ENCODE assay signal across 8 mouse cellular contexts in genomic region chr10:75860746-75861145, GRCm38 (mm10). TPM values are rescaled to one million over a fixed set of nuclear protein-coding genes. Genes with fewer than 3 reads are reported as not detected.
DNase-seq lines count a peak whose midpoint lies in the region; ATAC-seq and TF ChIP-seq lines count a peak whose summit lies in the region.

No protein-coding gene starts in this region.

- in situ Hi-C loops in ES-E14 (cut with MboI; ENCODE audit: low sequenced_read_pairs in 2 of 2, unreplicated experiment in 2 of 2), result no loop called here

- DNase-seq in embryo, embryonic 11 days, result peak; percentile 29
- no peak for DNase-seq in embryo, embryonic 10 days (ENCODE audit: low spot score)
- DNase-seq in ES-E14 (ENCODE audit: low read depth, low spot score), result no peak
- no peak for DNase-seq in thymus, adult 2 months

- ATAC-seq in forebrain, embryonic 12.5 days (ENCODE audit: low FRiP score), result no peak
- no peak for ATAC-seq in intestine, embryonic 16.5 days
- ATAC-seq in neural tube, embryonic 13.5 days (ENCODE audit: low read depth), result no peak
- ATAC-seq in monocyte, adult 5-6 weeks (replicated peaks; ENCODE audit: insufficient number of reproducible peaks, low FRiP score, low TSS enrichment, poor library complexity, severe bottlenecking), result no peak

- TF ChIP-seq POLR2A in thymus, adult 2 months (IDR thresholded peaks at IDR 0.05; ENCODE audit: control insufficient read depth, extremely low read depth, insufficient read depth, low read length, poor library complexity), result no peak

- WGBS in forebrain, embryonic 12.5 days, result 31% methylated on average over 7 of the region's 7 CpGs
- WGBS in intestine, embryonic 16.5 days, result 43% methylated on average over 7 of the region's 7 CpGs
- WGBS in neural tube, embryonic 13.5 days, result 34% methylated on average over 7 of the region's 7 CpGs
- 78% methylated on average over 7 of the region's 7 CpGs for WGBS in thymus, adult 2 months

- H3K4me2 ChIP-seq in forebrain, embryonic 12.5 days, result peak overlapping the region; percentile 76
- H3K4me2 ChIP-seq in intestine, embryonic 16.5 days (ENCODE audit: low read depth, low read length), result no peak overlapping the region
- peak overlapping the region; percentile 71 for H3K4me2 ChIP-seq in neural tube, embryonic 13.5 days

- peak overlapping the region; percentile 52 for H3K9ac ChIP-seq in ES-E14 (ENCODE audit: insufficient read depth, low read depth, low read length, poor library complexity, severe bottlenecking)
- H3K9ac ChIP-seq in forebrain, embryonic 12.5 days, result peak overlapping the region; percentile 8; the same call in 1 of the 2 replicates
- H3K9ac ChIP-seq in intestine, embryonic 16.5 days (ENCODE audit: low read depth, low read length), result peak overlapping the region; percentile 87; the same call in 1 of the 2 replicates
- H3K9ac ChIP-seq in neural tube, embryonic 13.5 days, result peak overlapping the region; percentile 93; the same call in 1 of the 2 replicates

- no peaks in the 10 kb centered on the region for H3K9me3 ChIP-seq in ES-E14 (ENCODE audit: control insufficient read depth, insufficient read depth, low read depth, low read length)
- no peaks in the 10 kb centered on the region for H3K9me3 ChIP-seq in forebrain, embryonic 12.5 days
- no peaks in the 10 kb centered on the region for H3K9me3 ChIP-seq in intestine, embryonic 16.5 days (ENCODE audit: control insufficient read depth, low read length)
- H3K9me3 ChIP-seq in neural tube, embryonic 13.5 days, result no peaks in the 10 kb centered on the region

- no peak for TF ChIP-seq CTCF in thymus, adult 2 months (IDR thresholded peaks at IDR 0.05; ENCODE audit: borderline replicate concordance, control insufficient read depth, extremely low read depth, insufficient read depth, low read length, poor library complexity)

- peak overlapping the region; percentile 61; the same call in 1 of the 2 replicates for H3K27ac ChIP-seq in ES-E14 (ENCODE audit: insufficient read depth, low read depth, low read length, poor library complexity, severe bottlenecking)
- H3K27ac ChIP-seq in forebrain, embryonic 12.5 days, result peak overlapping the region; percentile 94
- H3K27ac ChIP-seq in intestine, embryonic 16.5 days (ENCODE audit: low read length), result peak overlapping the region; percentile 40
- peak overlapping the region; percentile 97 for H3K27ac ChIP-seq in neural tube, embryonic 13.5 days (replicated peaks)
- no peak overlapping the region for H3K27ac ChIP-seq in thymus, adult 2 months (ENCODE audit: control insufficient read depth, insufficient read depth, low read length)

- 0 out of 4 replicates have a peak overlapping the region, but pooled peaks of 1 of the 2 experiments have one; percentile 89 for H3K4me3 ChIP-seq in ES-E14 (ENCODE audit: insufficient read depth in 1 of 2, low read depth in 1 of 2, low read length in 2 of 2, poor library complexity in 1 of 2, severe bottlenecking in 1 of 2)
- peak overlapping the region; percentile 80; the same call in 1 of the 2 replicates for H3K4me3 ChIP-seq in forebrain, embryonic 12.5 days (replicated peaks)
- no peak overlapping the region for H3K4me3 ChIP-seq in intestine, embryonic 16.5 days (ENCODE audit: low read length)
- H3K4me3 ChIP-seq in neural tube, embryonic 13.5 days, result peak overlapping the region; percentile 79; the same call in 1 of the 2 replicates
- H3K4me3 ChIP-seq in thymus, adult 2 months (ENCODE audit: control insufficient read depth, insufficient read depth, low read length), result no peak overlapping the region

- H3K4me1 ChIP-seq in ES-E14 (ENCODE audit: control insufficient read depth in 2 of 2, insufficient read depth in 2 of 2, low read length in 2 of 2, poor library complexity in 1 of 2), result peaks cover 4 to 22% of the 10 kb centered on the region in 2 experiments; a peak in 3 of 4 replicates
- H3K4me1 ChIP-seq in forebrain, embryonic 12.5 days, result peaks cover 35% of the 10 kb centered on the region
- H3K4me1 ChIP-seq in intestine, embryonic 16.5 days (ENCODE audit: control insufficient read depth, insufficient read depth, low read length), result peaks cover 23% of the 10 kb centered on the region
- peaks cover 36% of the 10 kb centered on the region for H3K4me1 ChIP-seq in neural tube, embryonic 13.5 days (replicated peaks)
- peaks cover 10% of the 10 kb centered on the region for H3K4me1 ChIP-seq in thymus, adult 2 months (replicated peaks; ENCODE audit: control insufficient read depth, insufficient read depth, low read length)

- H3K27me3 ChIP-seq in forebrain, embryonic 12.5 days, result no peaks in the 10 kb centered on the region
- H3K27me3 ChIP-seq in intestine, embryonic 16.5 days (replicated peaks; ENCODE audit: control insufficient read depth, insufficient read depth, low read length), result no peaks in the 10 kb centered on the region
- H3K27me3 ChIP-seq in neural tube, embryonic 13.5 days, result no peaks in the 10 kb centered on the region
- no peaks in the 10 kb centered on the region for H3K27me3 ChIP-seq in thymus, adult 2 months (ENCODE audit: control insufficient read depth, insufficient read depth, low read length)

- H3K36me3 ChIP-seq in ES-E14 (ENCODE audit: control insufficient read depth, insufficient read depth, low read length, poor library complexity, severe bottlenecking), result peaks cover 30% of the 10 kb centered on the region
- peaks cover 20% of the 10 kb centered on the region for H3K36me3 ChIP-seq in forebrain, embryonic 12.5 days (replicated peaks)
- H3K36me3 ChIP-seq in intestine, embryonic 16.5 days (ENCODE audit: control insufficient read depth, insufficient read depth, low read length), result no peaks in the 10 kb centered on the region; the same call in 1 of the 2 replicates
- H3K36me3 ChIP-seq in neural tube, embryonic 13.5 days, result peaks cover 20% of the 10 kb centered on the region
- H3K36me3 ChIP-seq in thymus, adult 2 months (ENCODE audit: control insufficient read depth, insufficient read depth, low read length), result no peaks in the 10 kb centered on the region

TF ChIP-seq in ES-E14, 5 proteins besides CTCF, POLR2A, EP300 and RAD21:
- no peak for TF ChIP-seq ZC3H11A (IDR thresholded peaks at IDR 0.05; ENCODE audit: borderline replicate concordance, low read depth, low read length)
- no peak for TF ChIP-seq MAFK (IDR thresholded peaks at IDR 0.05; ENCODE audit: insufficient read depth, low read depth, low read length)
- no peak for TF ChIP-seq CHD2 (IDR thresholded peaks at IDR 0.05; ENCODE audit: low read depth, low read length)
- TF ChIP-seq ZNF384 (IDR thresholded peaks at IDR 0.05; ENCODE audit: low read depth, low read length), result no peak
- TF ChIP-seq HCFC1 (IDR thresholded peaks at IDR 0.05; ENCODE audit: borderline replicate concordance, insufficient read depth, low read length), result no peak

RNA-seq across cellular contexts. Expression of gene Mif, which starts 0.7 kb away (rescaled TPM):
- total RNA-seq in ES-E14 (2012; rRNA removed), result 1,434 and 2,185 TPM in 2 replicates
- polyA plus RNA-seq in forebrain, embryonic 12.5 days (2016; fragmentation: Nextera tagmentation; extraction: Ambion mirVana), result 1,649 and 1,743 TPM in 2 replicates
- 1,982 and 2,201 TPM in 2 replicates for polyA plus RNA-seq in intestine, embryonic 16.5 days (2015; fragmentation: Nextera tagmentation; extraction: Ambion mirVana)
- 1,679 and 1,725 TPM in 2 replicates for polyA plus RNA-seq in neural tube, embryonic 13.5 days (2015; fragmentation: Nextera tagmentation; extraction: Ambion mirVana)
- 1,833 and 2,007 TPM in 2 replicates for polyA plus RNA-seq in thymus, adult 2 months (2012; rRNA removed)
- total RNA-seq in monocyte, adult 5-6 weeks (2017), result 37.4 to 54.1 TPM (median 41.4 TPM) in 3 replicates

RNA-seq across cellular contexts. Expression of gene Gstt2, which starts 23.5 kb away (rescaled TPM):
- 17.8 and 35.8 TPM in 2 replicates for total RNA-seq in ES-E14 (2012; rRNA removed)
- 4.1 and 7.3 TPM in 2 replicates for polyA plus RNA-seq in forebrain, embryonic 12.5 days (2016; fragmentation: Nextera tagmentation; extraction: Ambion mirVana)
- polyA plus RNA-seq in intestine, embryonic 16.5 days (2015; fragmentation: Nextera tagmentation; extraction: Ambion mirVana), result 78.3 and 83.7 TPM in 2 replicates
- polyA plus RNA-seq in neural tube, embryonic 13.5 days (2015; fragmentation: Nextera tagmentation; extraction: Ambion mirVana), result 5.8 and 8.0 TPM in 2 replicates
- 174 and 216 TPM in 2 replicates for polyA plus RNA-seq in thymus, adult 2 months (2012; rRNA removed)
- total RNA-seq in monocyte, adult 5-6 weeks (2017), result 9.0 to 12.5 TPM (median 10.7 TPM) in 3 replicates

RNA-seq across cellular contexts. Expression of gene Derl3, which starts 32.5 kb away (rescaled TPM):
- total RNA-seq in ES-E14 (2012; rRNA removed), result 19.9 and 28.1 TPM in 2 replicates
- polyA plus RNA-seq in forebrain, embryonic 12.5 days (2016; fragmentation: Nextera tagmentation; extraction: Ambion mirVana), result 3.1 and 3.3 TPM in 2 replicates
- 6.8 and 9.7 TPM in 2 replicates for polyA plus RNA-seq in intestine, embryonic 16.5 days (2015; fragmentation: Nextera tagmentation; extraction: Ambion mirVana)
- 2.1 and 2.9 TPM in 2 replicates for polyA plus RNA-seq in neural tube, embryonic 13.5 days (2015; fragmentation: Nextera tagmentation; extraction: Ambion mirVana)
- polyA plus RNA-seq in thymus, adult 2 months (2012; rRNA removed), result 11.6 and 19.0 TPM in 2 replicates
- total RNA-seq in monocyte, adult 5-6 weeks (2017), result 2.7 to 7.1 TPM (median 4.3 TPM) in 3 replicates

RNA-seq across cellular contexts. Expression of gene Gstt4, which starts 38.4 kb away (rescaled TPM):
- not detected in 2 replicates for total RNA-seq in ES-E14 (2012; rRNA removed)
- polyA plus RNA-seq in forebrain, embryonic 12.5 days (2016; fragmentation: Nextera tagmentation; extraction: Ambion mirVana), result not detected in 2 replicates
- polyA plus RNA-seq in intestine, embryonic 16.5 days (2015; fragmentation: Nextera tagmentation; extraction: Ambion mirVana), result not detected in 2 replicates
- not detected in 2 replicates for polyA plus RNA-seq in neural tube, embryonic 13.5 days (2015; fragmentation: Nextera tagmentation; extraction: Ambion mirVana)
- polyA plus RNA-seq in thymus, adult 2 months (2012; rRNA removed), result 0.19 and 0.26 TPM in 2 replicates
- total RNA-seq in monocyte, adult 5-6 weeks (2017), result 0.49 TPM in 1 of 3 replicates, not detected in the others

Comparison
In these comparisons a context has a peak if more than half of its experiments do, and no peak if none do; other contexts are left out.
1. H3K4me3 ChIP-seq: peak in forebrain, embryonic 12.5 days (single experiment) and neural tube, embryonic 13.5 days (single experiment); none in intestine, embryonic 16.5 days (single experiment) and thymus, adult 2 months (single experiment).
2. H3K9ac ChIP-seq: peak in every context shown above with its lines; median percentile 93 in neural tube, embryonic 13.5 days; 87 in intestine, embryonic 16.5 days; 52 in ES-E14; 8 in forebrain, embryonic 12.5 days.